Mouse (Mus musculus): ENCODE measurements at regions not wholly inside any gene's neighbourhood (a gene's known extent, or its start where the extent isn't known, plus 50 kb on each side); places are given as distances from the start of the nearest gene placed in this dataset.

GRCm38 (mm10) chr12:35649772-35650171, 114.9 kb upstream of the Ahr start:
- TF ChIP-seq CTCF (conservative IDR thresholded peaks at IDR 0.05; ENCODE audit: insufficient read depth, insufficient read length, low read depth, low read length) (no peak), POLR2A (IDR thresholded peaks at IDR 0.05; ENCODE audit: low read depth, low read length) (no peak)
